Mouse (Mus musculus): Measurements from ENCODE around the gene Rufy4. TPM values are rescaled to one million over a fixed set of nuclear protein-coding genes. Genes with fewer than 3 reads are reported as not detected.

The Rufy4 gene
- polyA plus RNA-seq, 1 experiment from 2014 or later = 0.15 TPM

- Histone ChIP-seq H3K4me3 (replicated peaks) (no peak overlapping the region), H3K27me3 (0 out of 2 replicates have a peak, but pooled peaks cover 6% of the 10 kb centered on the region), H3K9me3 (no peaks in the 10 kb centered on the region), H3K4me2 (no peak overlapping the region), H3K36me3 (no peaks in the 10 kb centered on the region), H3K4me1 (replicated peaks) (peaks cover 46% of the 10 kb centered on the region), H3K27ac (peak overlapping the region; percentile 53; the same call in 1 of the 2 replicates), H3K9ac (replicated peaks) (no peak overlapping the region)
- 48% methylated on average over 6 of the region's 6 CpGs for WGBS
- ATAC-seq (ENCODE audit: insufficient number of reproducible peaks, insufficient read depth, low FRiP score, low TSS enrichment, low read depth) = no peak
Measured at GRCm38 (mm10) chr1:74106214-74106613, 19.1 kb upstream of the Rufy4 start.

GRCm38 (mm10) chr1:74107931-74108618 lies 17.3 kb upstream of the Rufy4 start:
- Histone ChIP-seq H3K9me3 (no peaks in the 10 kb centered on the region), H3K4me1 (replicated peaks) (peaks cover 55% of the 10 kb centered on the region), H3K4me3 (replicated peaks) (no peak overlapping the region), H3K27ac (no peak overlapping the region), H3K27me3 (0 out of 2 replicates have a peak, but pooled peaks cover 3% of the 10 kb centered on the region), H3K9ac (replicated peaks) (no peak overlapping the region), H3K36me3 (no peaks in the 10 kb centered on the region), H3K4me2 (no peak overlapping the region)
- ATAC-seq (ENCODE audit: insufficient number of reproducible peaks, insufficient read depth, low FRiP score, low TSS enrichment, low read depth) = no peak
- WGBS = 94% methylated on average over 4 of the region's 5 CpGs

GRCm38 (mm10) chr1:74109670-74110069 lies 15.7 kb upstream of the Rufy4 start:
- ATAC-seq (ENCODE audit: insufficient number of reproducible peaks, insufficient read depth, low FRiP score, low TSS enrichment, low read depth) = no peak
- Histone ChIP-seq H3K27ac (no peak overlapping the region), H3K36me3 (no peaks in the 10 kb centered on the region), H3K9me3 (no peaks in the 10 kb centered on the region), H3K27me3 (no peaks in the 10 kb centered on the region), H3K9ac (replicated peaks) (no peak overlapping the region), H3K4me3 (replicated peaks) (no peak overlapping the region), H3K4me2 (no peak overlapping the region), H3K4me1 (replicated peaks) (peaks cover 43% of the 10 kb centered on the region)
- 48% methylated on average over 2 of the region's 2 CpGs for WGBS

GRCm38 (mm10) chr1:74110932-74111695 lies 14.2 kb upstream of the Rufy4 start:
- Histone ChIP-seq H3K4me2 (peak overlapping the region; percentile 18), H3K27me3 (no peaks in the 10 kb centered on the region), H3K4me3 (replicated peaks) (no peak overlapping the region), H3K9me3 (no peaks in the 10 kb centered on the region), H3K9ac (replicated peaks) (0 out of 2 replicates have a peak overlapping the region, but pooled peaks have one; percentile 24), H3K4me1 (replicated peaks) (peaks cover 42% of the 10 kb centered on the region), H3K27ac (peak overlapping the region; percentile 70), H3K36me3 (no peaks in the 10 kb centered on the region)
- peak; percentile 75; the same call in 1 of the 2 replicates for ATAC-seq (ENCODE audit: insufficient number of reproducible peaks, insufficient read depth, low FRiP score, low TSS enrichment, low read depth)
- 13% methylated on average over 8 of the region's 8 CpGs for WGBS

GRCm38 (mm10) chr1:74111696-74112030 lies 13.7 kb upstream of the Rufy4 start:
- H3K4me3 ChIP-seq (replicated peaks) = no peak overlapping the region
- H3K9ac ChIP-seq (replicated peaks) = no peak overlapping the region
- ATAC-seq (ENCODE audit: insufficient number of reproducible peaks, insufficient read depth, low FRiP score, low TSS enrichment, low read depth) = 0 out of 2 replicates have a peak, but pooled peaks have one; percentile 34
- H3K9me3 ChIP-seq = no peaks in the 10 kb centered on the region
- peaks cover 37% of the 10 kb centered on the region for H3K4me1 ChIP-seq (replicated peaks)
- peak overlapping the region; percentile 70 for H3K27ac ChIP-seq
- H3K27me3 ChIP-seq = no peaks in the 10 kb centered on the region
- H3K36me3 ChIP-seq = no peaks in the 10 kb centered on the region
- WGBS = 22% methylated on average over 6 of the region's 6 CpGs
- peak overlapping the region; percentile 18 for H3K4me2 ChIP-seq

- Histone ChIP-seq H3K27ac (no peak overlapping the region), H3K9ac (replicated peaks) (no peak overlapping the region), H3K27me3 (no peaks in the 10 kb centered on the region), H3K9me3 (no peaks in the 10 kb centered on the region), H3K4me1 (replicated peaks) (peaks cover 33% of the 10 kb centered on the region), H3K4me3 (replicated peaks) (no peak overlapping the region), H3K4me2 (no peak overlapping the region), H3K36me3 (no peaks in the 10 kb centered on the region)
- whole genome bisulfite sequencing = 45% methylated on average over 3 of the region's 3 CpGs
- ATAC-seq (ENCODE audit: insufficient number of reproducible peaks, insufficient read depth, low FRiP score, low TSS enrichment, low read depth) = no peak
Measured at GRCm38 (mm10) chr1:74113071-74113470, 12.3 kb upstream of the Rufy4 start.

GRCm38 (mm10) chr1:74117876-74118275 lies 7.5 kb upstream of the Rufy4 start:
- Histone ChIP-seq H3K9ac (replicated peaks) (no peak overlapping the region), H3K27me3 (peaks cover 16% of the 10 kb centered on the region), H3K4me2 (no peak overlapping the region), H3K4me3 (replicated peaks) (no peak overlapping the region), H3K4me1 (replicated peaks) (peaks cover 6% of the 10 kb centered on the region), H3K27ac (no peak overlapping the region), H3K9me3 (no peaks in the 10 kb centered on the region), H3K36me3 (no peaks in the 10 kb centered on the region)
- no peak for ATAC-seq (ENCODE audit: insufficient number of reproducible peaks, insufficient read depth, low FRiP score, low TSS enrichment, low read depth)
- 88% methylated on average over 6 of the region's 6 CpGs for WGBS

- H3K27ac ChIP-seq = no peak overlapping the region
- 91% methylated on average over 1 of the region's 1 CpGs for WGBS
- H3K9me3 ChIP-seq = no peaks in the 10 kb centered on the region
Measured at GRCm38 (mm10) chr1:74119115-74119514, 6.2 kb upstream of the Rufy4 start.

GRCm38 (mm10) chr1:74121138-74121537 lies 4.2 kb upstream of the Rufy4 start:
- Histone ChIP-seq H3K4me2 (no peak overlapping the region), H3K4me1 (replicated peaks) (0 out of 2 replicates have a peak, but pooled peaks cover 6% of the 10 kb centered on the region), H3K4me3 (replicated peaks) (no peak overlapping the region), H3K9ac (replicated peaks) (no peak overlapping the region), H3K36me3 (no peaks in the 10 kb centered on the region), H3K27ac (no peak overlapping the region), H3K27me3 (peaks cover 40% of the 10 kb centered on the region), H3K9me3 (no peaks in the 10 kb centered on the region)
- no peak for ATAC-seq (ENCODE audit: insufficient number of reproducible peaks, insufficient read depth, low FRiP score, low TSS enrichment, low read depth)
- 84% methylated on average over 7 of the region's 7 CpGs for WGBS

More at GRCm38 (mm10) chr1:74119115-74119514, 6.2 kb upstream of the Rufy4 start:
- peaks cover 28% of the 10 kb centered on the region for H3K27me3 ChIP-seq
- no peak overlapping the region for H3K4me3 ChIP-seq (replicated peaks)
- no peaks in the 10 kb centered on the region for H3K36me3 ChIP-seq
- no peak overlapping the region for H3K9ac ChIP-seq (replicated peaks)
- H3K4me1 ChIP-seq (replicated peaks) = no peaks in the 10 kb centered on the region
- no peak for ATAC-seq (ENCODE audit: insufficient number of reproducible peaks, insufficient read depth, low FRiP score, low TSS enrichment, low read depth)
- H3K4me2 ChIP-seq = no peak overlapping the region

GRCm38 (mm10) chr1:74121821-74122576 lies 3.3 kb upstream of the Rufy4 start:
- no peak for ATAC-seq (ENCODE audit: insufficient number of reproducible peaks, insufficient read depth, low FRiP score, low TSS enrichment, low read depth)
- no peak overlapping the region for H3K27ac ChIP-seq
- H3K27me3 ChIP-seq = peaks cover 43% of the 10 kb centered on the region
- H3K36me3 ChIP-seq = no peaks in the 10 kb centered on the region
- H3K4me1 ChIP-seq (replicated peaks) = 0 out of 2 replicates have a peak, but pooled peaks cover 6% of the 10 kb centered on the region
- 56% methylated on average over 9 of the region's 9 CpGs for WGBS
- no peak overlapping the region for H3K4me2 ChIP-seq
- H3K9me3 ChIP-seq = no peaks in the 10 kb centered on the region
- H3K9ac ChIP-seq (replicated peaks) = no peak overlapping the region
- H3K4me3 ChIP-seq (replicated peaks) = no peak overlapping the region

- H3K4me2 ChIP-seq = no peak overlapping the region
- no peak overlapping the region for H3K9ac ChIP-seq (replicated peaks)
- no peak overlapping the region for H3K4me3 ChIP-seq (replicated peaks)
- H3K27ac ChIP-seq = no peak overlapping the region
- H3K9me3 ChIP-seq = no peaks in the 10 kb centered on the region
- H3K4me1 ChIP-seq (replicated peaks) = 0 out of 2 replicates have a peak, but pooled peaks cover 6% of the 10 kb centered on the region
- peaks cover 46% of the 10 kb centered on the region for H3K27me3 ChIP-seq
- no peak for ATAC-seq (ENCODE audit: insufficient number of reproducible peaks, insufficient read depth, low FRiP score, low TSS enrichment, low read depth)
- WGBS = 66% methylated on average over 8 of the region's 8 CpGs
- H3K36me3 ChIP-seq = no peaks in the 10 kb centered on the region
Measured at GRCm38 (mm10) chr1:74123215-74123614, 2.1 kb upstream of the Rufy4 start.

All from limb, embryonic 12.5 days (tissue).